ENCODE assay signal across 17 mouse cellular contexts in genomic region chr6:114214393-114214792, GRCm38 (mm10).
DNase-seq lines count a peak whose midpoint lies in the region; ATAC-seq and TF ChIP-seq lines count a peak whose summit lies in the region.
"Had no signal": no experiment of that assay in that cellular context is flagged by ENCODE, and none has a peak within 500 bp of the region (broad histone marks: within the 10 kb centered on the region; RNA-seq: fewer than 3 reads in every experiment).

No protein-coding gene starts in this region.

- WGBS in heart, adult 2 months, result 42% methylated on average over 4 of the region's 4 CpGs
- WGBS in hindbrain, postnatal 0 days, result 61% methylated on average over 4 of the region's 4 CpGs
- WGBS in hindbrain, embryonic 14.5 days, result 79% methylated on average over 4 of the region's 4 CpGs

- DNase-seq in adrenal gland, adult 2 months, result peak; percentile 30
- DNase-seq in adrenal gland, adult 8-10 months, result no peak
- peak; percentile 31 to 32 for DNase-seq in heart, adult 2 months
- DNase-seq in heart, postnatal 4 days, result no peak
- DNase-seq in hindbrain, postnatal 0 days (ENCODE audit: low spot score), result no peak
- DNase-seq in hindbrain, embryonic 14.5 days (ENCODE audit: low spot score), result no peak
- DNase-seq in heart, postnatal 36 days, result peak; percentile 11 to 12
- no peak for DNase-seq in thymus, postnatal 10 days (ENCODE audit: low spot score in 2 of 2)
- DNase-seq: cerebellum, adult 11-12 months; cerebellum, adult 9-10 months; cerebellum, postnatal 25 days; gastrocnemius, postnatal 36 days; kidney, adult 2 months had no signal

- no peak for ATAC-seq in hindbrain, postnatal 0 days
- no peak for ATAC-seq in hindbrain, embryonic 14.5 days (ENCODE audit: low FRiP score)
- ATAC-seq: forebrain, embryonic 15.5 days; intestine, embryonic 16.5 days had no signal

- no peak overlapping the region for H3K4me3 ChIP-seq in heart, adult 2 months
- no peak overlapping the region for H3K4me3 ChIP-seq in hindbrain, postnatal 0 days (ENCODE audit: low read length)
- H3K4me3 ChIP-seq in hindbrain, embryonic 14.5 days (replicated peaks; ENCODE audit: low read length), result no peak overlapping the region
- H3K4me3 ChIP-seq: embryonic facial prominence, embryonic 12.5 days; forebrain, embryonic 15.5 days; kidney, embryonic 15.5 days had no signal

- H3K27ac ChIP-seq in heart, adult 2 months, result no peak overlapping the region
- H3K27ac ChIP-seq in hindbrain, postnatal 0 days, result peak overlapping the region; percentile 48; the same call in 1 of the 2 replicates
- no peak overlapping the region for H3K27ac ChIP-seq in hindbrain, embryonic 14.5 days
- H3K27ac ChIP-seq: embryonic facial prominence, embryonic 12.5 days; forebrain, embryonic 15.5 days; kidney, embryonic 15.5 days had no signal

- no peak overlapping the region for H3K4me2 ChIP-seq in hindbrain, postnatal 0 days (ENCODE audit: low read depth, low read length)
- H3K4me2 ChIP-seq in hindbrain, embryonic 14.5 days (replicated peaks), result no peak overlapping the region
- H3K4me2 ChIP-seq: embryonic facial prominence, embryonic 12.5 days; forebrain, embryonic 15.5 days; kidney, embryonic 15.5 days had no signal

- H3K27me3 ChIP-seq in heart, adult 2 months (ENCODE audit: control insufficient read depth, insufficient read depth, low read length), result no peaks in the 10 kb centered on the region
- H3K27me3 ChIP-seq in hindbrain, postnatal 0 days (ENCODE audit: insufficient read depth, low read length), result no peaks in the 10 kb centered on the region
- H3K27me3 ChIP-seq in hindbrain, embryonic 14.5 days (ENCODE audit: control insufficient read depth, insufficient read depth, low read length), result no peaks in the 10 kb centered on the region
- H3K27me3 ChIP-seq: embryonic facial prominence, embryonic 12.5 days; forebrain, embryonic 15.5 days had no signal

- no peak for TF ChIP-seq EP300 in heart, adult 2 months (IDR thresholded peaks at IDR 0.05; ENCODE audit: insufficient read depth, low read depth, low read length)

- no peak for TF ChIP-seq CTCF in heart, adult 2 months (IDR thresholded peaks at IDR 0.05)
- no peak for TF ChIP-seq CTCF in hindbrain, postnatal 0 days (IDR thresholded peaks at IDR 0.05; ENCODE audit: low read depth)

- H3K79me2 ChIP-seq in heart, adult 2 months (replicated peaks; ENCODE audit: control insufficient read depth, insufficient read depth, low read length), result no peaks in the 10 kb centered on the region

- H3K4me1 ChIP-seq in heart, adult 2 months (ENCODE audit: control insufficient read depth, insufficient read depth, low read length), result no peaks in the 10 kb centered on the region
- H3K4me1 ChIP-seq in hindbrain, postnatal 0 days (ENCODE audit: insufficient read depth, low read length), result peaks cover 8% of the 10 kb centered on the region
- H3K4me1 ChIP-seq in hindbrain, embryonic 14.5 days (replicated peaks; ENCODE audit: control insufficient read depth, insufficient read depth, low read length), result peaks cover 14% of the 10 kb centered on the region
- H3K4me1 ChIP-seq: embryonic facial prominence, embryonic 12.5 days; kidney, embryonic 15.5 days had no signal

- no peak overlapping the region for H3K9ac ChIP-seq in heart, adult 2 months (ENCODE audit: low read depth, low read length)
- H3K9ac ChIP-seq in hindbrain, postnatal 0 days (replicated peaks; ENCODE audit: low read length), result no peak overlapping the region
- H3K9ac ChIP-seq in hindbrain, embryonic 14.5 days, result no peak overlapping the region
- H3K9ac ChIP-seq: embryonic facial prominence, embryonic 12.5 days; forebrain, embryonic 15.5 days; kidney, embryonic 15.5 days had no signal

- H3K36me3 ChIP-seq in heart, adult 2 months (ENCODE audit: control insufficient read depth, insufficient read depth, low read length), result no peaks in the 10 kb centered on the region
- H3K36me3 ChIP-seq in hindbrain, postnatal 0 days (ENCODE audit: insufficient read depth, low read length), result no peaks in the 10 kb centered on the region
- H3K36me3 ChIP-seq in hindbrain, embryonic 14.5 days (replicated peaks; ENCODE audit: control insufficient read depth, insufficient read depth), result no peaks in the 10 kb centered on the region
- H3K36me3 ChIP-seq: embryonic facial prominence, embryonic 12.5 days; forebrain, embryonic 15.5 days; kidney, embryonic 15.5 days had no signal

- TF ChIP-seq POLR2A in heart, adult 2 months (IDR thresholded peaks at IDR 0.05; ENCODE audit: insufficient read depth, low read depth, low read length), result no peak

- intact Hi-C loops in heart, adult 2 months (cut with DNase I), result no loop called here
- intact Hi-C loops in heart, postnatal 36 days (cut with DNase I), result no loop called here

- no peaks in the 10 kb centered on the region for H3K9me3 ChIP-seq in hindbrain, postnatal 0 days (ENCODE audit: low read length)
- no peaks in the 10 kb centered on the region for H3K9me3 ChIP-seq in hindbrain, embryonic 14.5 days (ENCODE audit: control insufficient read depth, low read length)
- H3K9me3 ChIP-seq: embryonic facial prominence, embryonic 12.5 days; forebrain, embryonic 15.5 days; kidney, embryonic 15.5 days had no signal

Comparison
In these comparisons a context has a peak if more than half of its experiments do, and no peak if none do; other contexts are left out.
1. DNase-seq: peak in adrenal gland, adult 2 months (single experiment), heart, adult 2 months (2 of 2) and heart, postnatal 36 days (2 of 2); none in adrenal gland, adult 8-10 months (single experiment), heart, postnatal 4 days (single experiment), hindbrain, postnatal 0 days (single experiment), hindbrain, embryonic 14.5 days (single experiment) and thymus, postnatal 10 days (0 of 2).